24 mouse cellular contexts compared by ENCODE assay signal in the genomic region with DNA sequence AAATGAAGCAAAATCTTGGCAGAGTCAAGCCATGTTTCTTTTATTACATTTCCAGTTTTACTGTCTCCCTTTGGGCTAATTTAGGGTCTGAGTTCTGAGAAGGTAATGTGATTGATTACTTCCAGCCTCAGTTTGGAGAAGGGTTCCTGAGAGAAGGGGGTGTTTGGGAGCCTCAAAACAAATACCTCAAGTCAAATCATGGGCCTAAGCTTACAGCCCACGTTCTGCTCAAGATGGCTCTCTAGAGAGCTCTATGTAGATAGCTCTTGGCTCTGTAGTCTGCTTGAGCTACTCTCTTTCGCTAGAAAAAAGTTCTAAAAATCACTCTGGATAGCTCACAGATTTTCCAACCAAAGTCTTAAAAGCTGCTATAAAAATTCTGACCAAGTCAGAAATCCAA. TPM values are rescaled to one million over a fixed set of nuclear protein-coding genes. Genes with fewer than 3 reads are reported as not detected.
DNase-seq lines count a peak whose midpoint lies in the region; ATAC-seq and TF ChIP-seq lines count a peak whose summit lies in the region.
"Had no signal": no experiment of that assay in that cellular context is flagged by ENCODE, and none has a peak within 500 bp of the region (broad histone marks: within the 10 kb centered on the region; RNA-seq: fewer than 3 reads in every experiment).

No protein-coding gene starts in this region.

- H3K27me3 ChIP-seq in limb, embryonic 13.5 days, result no peaks in the 10 kb centered on the region
- no peaks in the 10 kb centered on the region for H3K27me3 ChIP-seq in limb, embryonic 10.5 days (ENCODE audit: low read depth, poor library complexity, severe bottlenecking)
- H3K27me3 ChIP-seq in limb, embryonic 14.5 days (ENCODE audit: control insufficient read depth, insufficient read depth, low read length), result no peaks in the 10 kb centered on the region
- H3K27me3 ChIP-seq in limb, embryonic 15.5 days, result no peaks in the 10 kb centered on the region
- H3K27me3 ChIP-seq in hindbrain, embryonic 16.5 days (replicated peaks; ENCODE audit: control insufficient read depth, insufficient read depth, low read length), result no peaks in the 10 kb centered on the region
- H3K27me3 ChIP-seq: CH12.LX, Patski had no signal

- H3K4me2 ChIP-seq in limb, embryonic 13.5 days (replicated peaks), result no peak overlapping the region
- no peak overlapping the region for H3K4me2 ChIP-seq in limb, embryonic 14.5 days (replicated peaks; ENCODE audit: low read depth, low read length, severe bottlenecking)
- no peak overlapping the region for H3K4me2 ChIP-seq in limb, embryonic 15.5 days
- H3K4me2 ChIP-seq in hindbrain, embryonic 16.5 days (ENCODE audit: low read length), result no peak overlapping the region

- peak; percentile 72; the same call in 1 of the 2 replicates for ATAC-seq in limb, embryonic 13.5 days (ENCODE audit: low FRiP score, low read depth)
- ATAC-seq in limb, embryonic 14.5 days (ENCODE audit: low FRiP score, low read depth), result peak; percentile 77
- peak; percentile 61; the same call in 1 of the 2 replicates for ATAC-seq in limb, embryonic 15.5 days (ENCODE audit: insufficient number of reproducible peaks, low FRiP score, low TSS enrichment, low read depth)
- no peak for ATAC-seq in activated CD4-positive, CD25-positive, alpha-beta regulatory T cell, adult 4 months
- ATAC-seq in hindbrain, embryonic 16.5 days, result no peak
- ATAC-seq: CD4-positive, CD25-positive, alpha-beta regulatory T cell, adult 4 months; Patski had no signal

- H3K4me1 ChIP-seq in limb, embryonic 13.5 days, result no peaks in the 10 kb centered on the region
- no peaks in the 10 kb centered on the region for H3K4me1 ChIP-seq in limb, embryonic 10.5 days
- H3K4me1 ChIP-seq in limb, embryonic 14.5 days (ENCODE audit: control insufficient read depth, insufficient read depth, low read length), result no peaks in the 10 kb centered on the region
- no peaks in the 10 kb centered on the region for H3K4me1 ChIP-seq in limb, embryonic 15.5 days
- H3K4me1 ChIP-seq in hindbrain, embryonic 16.5 days (ENCODE audit: control insufficient read depth, insufficient read depth, low read depth, low read length), result no peaks in the 10 kb centered on the region

- H3K27ac ChIP-seq in limb, embryonic 13.5 days, result no peak overlapping the region
- no peak overlapping the region for H3K27ac ChIP-seq in limb, embryonic 10.5 days
- H3K27ac ChIP-seq in limb, embryonic 14.5 days (replicated peaks; ENCODE audit: low read depth, low read length), result no peak overlapping the region
- no peak overlapping the region for H3K27ac ChIP-seq in limb, embryonic 15.5 days
- no peak overlapping the region for H3K27ac ChIP-seq in hindbrain, embryonic 16.5 days (ENCODE audit: low read depth, low read length)

- DNase-seq in limb, embryonic 10.5 days (ENCODE audit: low spot score), result no peak
- peak; percentile 53 for DNase-seq in limb, embryonic 14.5 days (ENCODE audit: low spot score)
- peak; percentile 3 for DNase-seq in mesoderm, embryonic 11.5 days (ENCODE audit: low read depth, low spot score)
- DNase-seq in heart, adult 11 months, result no peak
- DNase-seq: adrenal gland, adult 2 months; adrenal gland, adult 8-10 months; adrenal gland, postnatal 10 days; adrenal gland, postnatal 14 days; adrenal gland, postnatal 25 days; adrenal gland, postnatal 36 days; B cell, adult 2 months; cerebellum, adult 11 months; cerebellum, adult 11-12 months; cerebellum, adult 18-20 months had no signal

- no peak for TF ChIP-seq POLR2A in limb, embryonic 14.5 days (IDR thresholded peaks at IDR 0.05; ENCODE audit: borderline replicate concordance, extremely low read depth, insufficient read depth, insufficient read length)

- WGBS in limb, embryonic 13.5 days, result 27% methylated on average over 2 of the region's 2 CpGs
- WGBS in limb, embryonic 10.5 days, result 58% methylated on average over 2 of the region's 2 CpGs
- 28% methylated on average over 2 of the region's 2 CpGs for WGBS in limb, embryonic 14.5 days
- 31% methylated on average over 2 of the region's 2 CpGs for WGBS in limb, embryonic 15.5 days
- 68% methylated on average over 2 of the region's 2 CpGs for WGBS in hindbrain, embryonic 16.5 days

- H3K36me3 ChIP-seq in limb, embryonic 13.5 days, result no peaks in the 10 kb centered on the region
- H3K36me3 ChIP-seq in limb, embryonic 10.5 days, result no peaks in the 10 kb centered on the region
- no peaks in the 10 kb centered on the region for H3K36me3 ChIP-seq in limb, embryonic 14.5 days (ENCODE audit: control insufficient read depth, insufficient read depth, low read length)
- no peaks in the 10 kb centered on the region for H3K36me3 ChIP-seq in limb, embryonic 15.5 days
- H3K36me3 ChIP-seq in hindbrain, embryonic 16.5 days (ENCODE audit: control insufficient read depth, insufficient read depth, low read length), result no peaks in the 10 kb centered on the region
- H3K36me3 ChIP-seq: G1E had no signal

- no peak overlapping the region for H3K4me3 ChIP-seq in limb, embryonic 13.5 days
- H3K4me3 ChIP-seq in limb, embryonic 10.5 days, result no peak overlapping the region
- H3K4me3 ChIP-seq in limb, embryonic 14.5 days (replicated peaks; ENCODE audit: low read length), result no peak overlapping the region
- H3K4me3 ChIP-seq in limb, embryonic 15.5 days, result no peak overlapping the region
- no peak overlapping the region for H3K4me3 ChIP-seq in hindbrain, embryonic 16.5 days (ENCODE audit: low read length)

- no peaks in the 10 kb centered on the region for H3K9me3 ChIP-seq in limb, embryonic 13.5 days
- H3K9me3 ChIP-seq in limb, embryonic 10.5 days (replicated peaks), result no peaks in the 10 kb centered on the region
- no peaks in the 10 kb centered on the region for H3K9me3 ChIP-seq in limb, embryonic 14.5 days (ENCODE audit: control insufficient read depth, low read length)
- no peaks in the 10 kb centered on the region for H3K9me3 ChIP-seq in limb, embryonic 15.5 days
- no peaks in the 10 kb centered on the region for H3K9me3 ChIP-seq in hindbrain, embryonic 16.5 days (ENCODE audit: control insufficient read depth, low read length)
- H3K9me3 ChIP-seq: G1E had no signal

- no peak overlapping the region for H3K9ac ChIP-seq in limb, embryonic 13.5 days
- H3K9ac ChIP-seq in limb, embryonic 14.5 days (ENCODE audit: low read depth, low read length, severe bottlenecking), result no peak overlapping the region
- H3K9ac ChIP-seq in limb, embryonic 15.5 days, result no peak overlapping the region
- no peak overlapping the region for H3K9ac ChIP-seq in hindbrain, embryonic 16.5 days (ENCODE audit: low read depth, low read length)

RNA-seq across cellular contexts. Expression of a gene that starts 7.8 kb away (rescaled TPM):
- not detected in 2 replicates for polyA plus RNA-seq in limb, embryonic 13.5 days (2015; fragmentation: Nextera tagmentation; extraction: Ambion mirVana)
- polyA plus RNA-seq in limb, embryonic 10.5 days (2016; fragmentation: Nextera tagmentation; extraction: Ambion mirVana), result not detected in 2 replicates
- not detected in 2 replicates for polyA plus RNA-seq in limb, embryonic 14.5 days (2012; rRNA removed)
- polyA plus RNA-seq in limb, embryonic 14.5 days (2014; fragmentation: Nextera tagmentation; extraction: Ambion mirVana), result not detected in 2 replicates
- polyA plus RNA-seq in limb, embryonic 15.5 days (2015; fragmentation: Nextera tagmentation; extraction: Ambion mirVana), result not detected in 2 replicates
- under 1 TPM in 1 of 2 experiments, not detected in 1; 0.21 TPM for polyA plus RNA-seq in activated CD4-positive, CD25-positive, alpha-beta regulatory T cell, adult 4 months (2017; shearing (Covaris generic))
- not detected in 2 replicates for polyA plus RNA-seq in hindbrain, embryonic 16.5 days (2015; fragmentation: Nextera tagmentation; extraction: Ambion mirVana)
- polyA plus RNA-seq: adrenal gland, adult 2 months; brain, embryonic 14.5 days; C2C12; G1E; Patski had no signal

RNA-seq across cellular contexts. Expression of a gene that starts 28.9 kb away (rescaled TPM):
- not detected in 2 replicates for polyA plus RNA-seq in limb, embryonic 13.5 days (2015; fragmentation: Nextera tagmentation; extraction: Ambion mirVana)
- polyA plus RNA-seq in limb, embryonic 10.5 days (2016; fragmentation: Nextera tagmentation; extraction: Ambion mirVana), result not detected in 2 replicates
- polyA plus RNA-seq in limb, embryonic 14.5 days (2012; rRNA removed), result not detected in 2 replicates
- polyA plus RNA-seq in limb, embryonic 14.5 days (2014; fragmentation: Nextera tagmentation; extraction: Ambion mirVana), result not detected in 2 replicates
- polyA plus RNA-seq in limb, embryonic 15.5 days (2015; fragmentation: Nextera tagmentation; extraction: Ambion mirVana), result not detected in 2 replicates
- polyA plus RNA-seq in activated CD4-positive, CD25-positive, alpha-beta regulatory T cell, adult 4 months (2017; shearing (Covaris generic)), result under 1 TPM; 0.11 to 0.15 TPM
- not detected in 2 replicates for polyA plus RNA-seq in hindbrain, embryonic 16.5 days (2015; fragmentation: Nextera tagmentation; extraction: Ambion mirVana)
- polyA plus RNA-seq: adrenal gland, adult 2 months; brain, embryonic 14.5 days; C2C12; CD4-positive, CD25-positive, alpha-beta regulatory T cell, adult 4 months; G1E; Patski had no signal

Comparison
In these comparisons a context has a peak if more than half of its experiments do, and no peak if none do; other contexts are left out.
1. DNase-seq: peak in limb, embryonic 14.5 days (single experiment) and mesoderm, embryonic 11.5 days (single experiment); none in limb, embryonic 10.5 days (single experiment) and heart, adult 11 months (single experiment).
2. ATAC-seq: peak in limb, embryonic 13.5 days (single experiment), limb, embryonic 14.5 days (single experiment) and limb, embryonic 15.5 days (single experiment); none in activated CD4-positive, CD25-positive, alpha-beta regulatory T cell, adult 4 months (single experiment) and hindbrain, embryonic 16.5 days (single experiment).